Mouse (Mus musculus): ENCODE data around the gene Enthd1. TPM values are rescaled to one million over a fixed set of nuclear protein-coding genes. Genes with fewer than 3 reads are reported as not detected.
A peak's percentile ranks its signal among the peaks of the same experiment; 100 is the strongest.

The Enthd1 gene
- 0.05 TPM in 1 of 2 replicates, not detected in the other for polyA plus RNA-seq (2012)

GRCm38 (mm10) chr15:80565106-80565665 is at the start of gene Enthd1:
Enthd1 (minus strand) TSS chr15:80565156.
- Histone ChIP-seq H3K4me1 (ENCODE audit: control insufficient read depth) (no peaks in the 10 kb centered on the region), H3K4me3 (replicated peaks) (no peak within 1 kb of the TSS), H3K9me3 (ENCODE audit: control insufficient read depth, low read length) (no peaks in the 10 kb centered on the region), H3K36me3 (ENCODE audit: control insufficient read depth) (no peaks in the 10 kb centered on the region), H3K27me3 (ENCODE audit: control insufficient read depth) (peaks cover 35% of the 10 kb centered on the region)
- TF ChIP-seq TAL1 (IDR thresholded peaks at IDR 0.05; ENCODE audit: low read length) (no peak), GATA1 (IDR thresholded peaks at IDR 0.05; ENCODE audit: low read length) (no peak)

DNA sequence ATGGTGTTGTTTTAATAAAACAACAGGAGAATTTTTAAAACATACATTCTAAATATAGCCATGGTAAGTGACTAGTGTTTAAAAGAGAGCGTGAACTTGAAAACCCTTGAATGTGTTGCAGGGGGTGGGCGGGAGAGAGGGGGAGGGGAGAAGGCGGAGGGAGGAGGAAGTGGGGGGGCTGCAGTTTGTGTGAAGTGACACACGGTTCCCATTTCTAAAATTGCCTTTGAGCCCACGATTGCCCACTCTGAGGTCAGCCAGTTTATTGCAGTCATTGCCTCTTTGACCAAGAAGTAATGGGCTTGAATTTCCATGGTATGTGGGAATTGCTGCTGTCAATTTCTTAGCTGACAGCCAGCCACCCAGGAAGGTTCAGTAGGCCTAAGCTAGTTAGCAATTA is 48.9 kb upstream of the Enthd1 start:
- Histone ChIP-seq H3K27me3 (ENCODE audit: control insufficient read depth) (peaks cover 43% of the 10 kb centered on the region), H3K4me1 (ENCODE audit: control insufficient read depth) (peaks cover 50% of the 10 kb centered on the region), H3K9me3 (ENCODE audit: control insufficient read depth, low read length) (no peaks in the 10 kb centered on the region), H3K4me3 (replicated peaks) (no peak overlapping the region), H3K36me3 (ENCODE audit: control insufficient read depth) (no peaks in the 10 kb centered on the region)
- no peak for TF ChIP-seq GATA1 (IDR thresholded peaks at IDR 0.05; ENCODE audit: low read length)
- no peak for TF ChIP-seq TAL1 (IDR thresholded peaks at IDR 0.05; ENCODE audit: low read length)

- Histone ChIP-seq H3K36me3 (ENCODE audit: control insufficient read depth) (no peaks in the 10 kb centered on the region), H3K4me1 (ENCODE audit: control insufficient read depth) (peaks cover 36% of the 10 kb centered on the region), H3K9me3 (ENCODE audit: control insufficient read depth, low read length) (no peaks in the 10 kb centered on the region), H3K4me3 (replicated peaks) (no peak overlapping the region), H3K27me3 (ENCODE audit: control insufficient read depth) (peaks cover 33% of the 10 kb centered on the region)
- no peak for TF ChIP-seq TAL1 (IDR thresholded peaks at IDR 0.05; ENCODE audit: low read length)
Observed at GRCm38 (mm10) chr15:80611478-80611877, 46.5 kb upstream of the Enthd1 start.

- Histone ChIP-seq H3K27me3 (ENCODE audit: control insufficient read depth) (peaks cover 24% of the 10 kb centered on the region), H3K4me3 (replicated peaks) (no peak overlapping the region), H3K9me3 (ENCODE audit: control insufficient read depth, low read length) (no peaks in the 10 kb centered on the region), H3K4me1 (ENCODE audit: control insufficient read depth) (peaks cover 27% of the 10 kb centered on the region), H3K36me3 (ENCODE audit: control insufficient read depth) (no peaks in the 10 kb centered on the region)
- TF ChIP-seq TAL1 (IDR thresholded peaks at IDR 0.05; ENCODE audit: low read length) (no peak), GATA1 (IDR thresholded peaks at IDR 0.05; ENCODE audit: low read length) (no peak)
Observed at GRCm38 (mm10) chr15:80610335-80610734, 45.4 kb upstream of the Enthd1 start.

DNA sequence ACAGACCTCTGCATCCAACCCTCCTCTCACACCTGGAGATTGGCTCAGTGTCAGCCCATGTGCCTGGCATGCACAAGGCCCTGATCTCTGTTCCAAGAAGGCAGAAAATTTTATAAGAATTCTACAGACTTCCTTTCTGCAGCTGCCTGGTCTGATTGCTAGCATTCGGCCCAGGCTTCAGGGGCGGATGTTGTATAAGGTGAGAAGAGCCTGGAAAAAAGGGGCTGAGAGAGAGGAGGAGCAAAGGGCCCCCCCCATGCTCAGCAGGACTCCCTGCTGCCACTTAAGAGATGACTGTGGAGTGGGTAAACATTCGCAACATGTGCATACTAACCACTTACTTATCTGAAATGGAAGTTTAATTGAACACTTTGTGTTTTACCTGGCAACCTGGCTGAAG is 43.0 kb upstream of the Enthd1 start:
- Histone ChIP-seq H3K4me1 (ENCODE audit: control insufficient read depth) (peaks cover 20% of the 10 kb centered on the region), H3K27me3 (ENCODE audit: control insufficient read depth) (peaks cover 3% of the 10 kb centered on the region), H3K4me3 (replicated peaks) (no peak overlapping the region), H3K9me3 (ENCODE audit: control insufficient read depth, low read length) (no peaks in the 10 kb centered on the region), H3K36me3 (ENCODE audit: control insufficient read depth) (no peaks in the 10 kb centered on the region)
- TF ChIP-seq GATA1 (IDR thresholded peaks at IDR 0.05; ENCODE audit: low read length): no peak
- TF ChIP-seq TAL1 (IDR thresholded peaks at IDR 0.05; ENCODE audit: low read length): no peak

DNA sequence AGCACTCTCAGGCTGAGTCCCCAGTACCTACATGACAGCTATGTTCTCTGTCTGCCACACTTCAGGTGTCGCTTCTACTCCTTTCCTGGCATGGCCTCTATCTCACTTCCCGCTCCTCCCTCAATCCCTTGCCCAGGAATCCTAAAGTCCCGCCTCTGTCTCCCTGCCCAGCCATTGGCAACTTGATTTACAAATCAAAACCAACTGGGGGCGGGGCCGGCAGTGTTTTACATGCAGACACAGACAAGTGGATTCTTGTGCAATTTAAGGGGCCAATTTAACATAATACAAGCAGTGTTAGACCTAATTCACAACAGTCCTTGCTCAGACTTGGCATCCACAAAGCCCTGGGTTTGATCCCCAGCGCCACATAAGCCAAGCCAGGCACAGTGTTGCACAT is 39.1 kb upstream of the Enthd1 start:
- H3K4me3 ChIP-seq (replicated peaks): no peak overlapping the region
- TF ChIP-seq TAL1 (IDR thresholded peaks at IDR 0.05; ENCODE audit: low read length) (no peak), GATA1 (IDR thresholded peaks at IDR 0.05; ENCODE audit: low read length) (no peak)
- H3K4me1 ChIP-seq (ENCODE audit: control insufficient read depth): peaks cover 14% of the 10 kb centered on the region
- H3K9me3 ChIP-seq (ENCODE audit: control insufficient read depth, low read length): no peaks in the 10 kb centered on the region
- peaks cover 5% of the 10 kb centered on the region for H3K27me3 ChIP-seq (ENCODE audit: control insufficient read depth)
- no peaks in the 10 kb centered on the region for H3K36me3 ChIP-seq (ENCODE audit: control insufficient read depth)

DNA sequence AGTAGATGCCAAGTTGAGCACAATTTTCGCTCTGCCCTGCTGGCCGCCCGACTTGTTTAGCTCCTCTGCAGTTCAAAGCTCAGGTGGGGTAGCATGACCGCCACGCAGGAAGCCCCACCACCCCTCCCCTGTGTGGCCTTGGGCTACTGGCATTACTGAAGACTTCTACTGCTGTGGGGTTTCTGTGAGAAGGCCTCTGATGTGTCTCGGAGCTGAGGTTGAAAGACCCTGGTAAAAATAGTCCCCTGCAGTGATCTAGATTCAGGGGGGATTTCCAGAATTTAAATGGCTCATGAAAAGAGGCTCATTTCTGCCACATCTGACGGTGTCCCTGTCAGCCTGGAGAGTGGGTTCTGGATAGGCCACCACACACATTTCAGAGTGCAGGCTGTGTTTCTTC is 37.5 kb upstream of the Enthd1 start:
- H3K27me3 ChIP-seq (ENCODE audit: control insufficient read depth): peaks cover 9% of the 10 kb centered on the region
- peaks cover 22% of the 10 kb centered on the region for H3K4me1 ChIP-seq (ENCODE audit: control insufficient read depth)
- no peak overlapping the region for H3K4me3 ChIP-seq (replicated peaks)
- no peaks in the 10 kb centered on the region for H3K9me3 ChIP-seq (ENCODE audit: control insufficient read depth, low read length)
- no peak for TF ChIP-seq TAL1 (IDR thresholded peaks at IDR 0.05; ENCODE audit: low read length)
- TF ChIP-seq GATA1 (IDR thresholded peaks at IDR 0.05; ENCODE audit: low read length): no peak
- H3K36me3 ChIP-seq (ENCODE audit: control insufficient read depth): no peaks in the 10 kb centered on the region

GRCm38 (mm10) chr15:80601456-80601855 is 36.5 kb upstream of the Enthd1 start:
- TF ChIP-seq TAL1 (IDR thresholded peaks at IDR 0.05; ENCODE audit: low read length) (no peak), GATA1 (IDR thresholded peaks at IDR 0.05; ENCODE audit: low read length) (no peak)
- no peaks in the 10 kb centered on the region for H3K9me3 ChIP-seq (ENCODE audit: control insufficient read depth, low read length)
- H3K4me3 ChIP-seq (replicated peaks): no peak overlapping the region
- H3K36me3 ChIP-seq (ENCODE audit: control insufficient read depth): no peaks in the 10 kb centered on the region
- H3K4me1 ChIP-seq (ENCODE audit: control insufficient read depth): peaks cover 22% of the 10 kb centered on the region
- peaks cover 15% of the 10 kb centered on the region for H3K27me3 ChIP-seq (ENCODE audit: control insufficient read depth)

- Histone ChIP-seq H3K4me3 (replicated peaks) (peak overlapping the region; percentile 59), H3K4me1 (ENCODE audit: control insufficient read depth) (peaks cover 22% of the 10 kb centered on the region), H3K9me3 (ENCODE audit: control insufficient read depth, low read length) (no peaks in the 10 kb centered on the region), H3K27me3 (ENCODE audit: control insufficient read depth) (peaks cover 14% of the 10 kb centered on the region), H3K36me3 (ENCODE audit: control insufficient read depth) (no peaks in the 10 kb centered on the region)
- no peak for TF ChIP-seq TAL1 (IDR thresholded peaks at IDR 0.05; ENCODE audit: low read length)
- no peak for TF ChIP-seq GATA1 (IDR thresholded peaks at IDR 0.05; ENCODE audit: low read length)
Observed at GRCm38 (mm10) chr15:80599843-80600242, 34.9 kb upstream of the Enthd1 start.

GRCm38 (mm10) chr15:80599213-80599750 is 34.3 kb upstream of the Enthd1 start:
- Histone ChIP-seq H3K9me3 (ENCODE audit: control insufficient read depth, low read length) (no peaks in the 10 kb centered on the region), H3K27me3 (ENCODE audit: control insufficient read depth) (peaks cover 16% of the 10 kb centered on the region), H3K4me1 (ENCODE audit: control insufficient read depth) (peaks cover 22% of the 10 kb centered on the region), H3K36me3 (ENCODE audit: control insufficient read depth) (no peaks in the 10 kb centered on the region), H3K4me3 (replicated peaks) (peak overlapping the region; percentile 59)
- TF ChIP-seq GATA1 (IDR thresholded peaks at IDR 0.05; ENCODE audit: low read length) (no peak), TAL1 (IDR thresholded peaks at IDR 0.05; ENCODE audit: low read length) (no peak)

Measured in erythroblast, embryonic 14.5 days (primary cell).